In genomic region chr2:150307183-150307773, GRCm38 (mm10) we compare ENCODE assay signal across 19 mouse cellular contexts. TPM values are rescaled to one million over a fixed set of nuclear protein-coding genes. Genes with fewer than 3 reads are reported as not detected.
DNase-seq lines count a peak whose midpoint lies in the region; TF ChIP-seq lines count a peak whose summit lies in the region.
"Had no signal": no experiment of that assay in that cellular context is flagged by ENCODE, and none has a peak within 500 bp of the region (broad histone marks: within the 10 kb centered on the region; RNA-seq: fewer than 3 reads in every experiment).

No protein-coding gene starts in this region.

- TF ChIP-seq RAD21 in MEL (IDR thresholded peaks at IDR 0.05; ENCODE audit: low read depth, low read length), result no peak

- H3K4me1 ChIP-seq in MEL (ENCODE audit: control insufficient read depth in 1 of 2, insufficient read depth in 2 of 2, low read length in 2 of 2), result peaks cover 21% of the 10 kb centered on the region in 2 experiments
- H3K4me1 ChIP-seq: limb, embryonic 10.5 days had no signal

- TF ChIP-seq CTCF in MEL (IDR thresholded peaks at IDR 0.05 in 2 of 3, conservative IDR thresholded peaks at IDR 0.05 in 1 of 3; ENCODE audit: control insufficient read depth in 1 of 3, insufficient read depth in 1 of 3, low read depth in 2 of 3, low read length in 3 of 3, poor library complexity in 1 of 3, severe bottlenecking in 1 of 3), result no peak

- peak overlapping the region; percentile 55 to 58 for H3K4me3 ChIP-seq in MEL (ENCODE audit: control insufficient read depth in 1 of 2, insufficient read depth in 1 of 2, low read depth in 2 of 2, low read length in 2 of 2)
- H3K4me3 ChIP-seq: heart, embryonic 13.5 days; limb, embryonic 10.5 days; myocyte had no signal

- H3K27me3 ChIP-seq in MEL (ENCODE audit: control insufficient read depth in 1 of 2, insufficient read depth in 2 of 2, low read length in 2 of 2), result no peaks in the 10 kb centered on the region
- H3K27me3 ChIP-seq: heart, embryonic 13.5 days had no signal

- TF ChIP-seq POLR2A in MEL (IDR thresholded peaks at IDR 0.05; ENCODE audit: control insufficient read depth in 1 of 2, insufficient read depth in 1 of 2, low read depth in 1 of 2, low read length in 2 of 2, poor library complexity in 1 of 2), result peak in 1 of 2 experiments; percentile 56; a peak in 2 of 4 replicates

- H3K9ac ChIP-seq in MEL (ENCODE audit: control insufficient read depth, low read depth, low read length, poor library complexity, severe bottlenecking), result peak overlapping the region; percentile 66
- H3K9ac ChIP-seq: heart, embryonic 13.5 days; liver, embryonic 14.5 days had no signal

- no peaks in the 10 kb centered on the region for H3K9me3 ChIP-seq in MEL (replicated peaks; ENCODE audit: insufficient read depth, low read length)
- H3K9me3 ChIP-seq: limb, embryonic 10.5 days had no signal

- peak; percentile 95 to 96 for TF ChIP-seq EP300 in MEL (IDR thresholded peaks at IDR 0.05; ENCODE audit: low read depth in 1 of 2, low read length in 2 of 2)

- peaks cover 4% of the 10 kb centered on the region for H3K79me2 ChIP-seq in MEL (ENCODE audit: control insufficient read depth, insufficient read depth, low read length, poor library complexity)

- peaks cover 0 to 39% of the 10 kb centered on the region in 2 experiments; a peak in 2 of 4 replicates for H3K36me3 ChIP-seq in MEL (ENCODE audit: control insufficient read depth in 1 of 2, insufficient read depth in 2 of 2, low read length in 2 of 2)
- H3K36me3 ChIP-seq: heart, embryonic 13.5 days; limb, embryonic 10.5 days had no signal

- H3K27ac ChIP-seq in MEL (ENCODE audit: control insufficient read depth, low read depth, low read length), result peak overlapping the region; percentile 98
- H3K27ac ChIP-seq: heart, embryonic 13.5 days; limb, embryonic 10.5 days; liver, embryonic 14.5 days had no signal

- peak; percentile 19 to 35 for DNase-seq in lung, postnatal 4 days
- DNase-seq in lung, postnatal 14 days, result no peak
- peak; percentile 91 for DNase-seq in MEL (ENCODE audit: low read depth, low spot score)
- peak; percentile 66 for DNase-seq in naive thymus-derived CD4-positive, alpha-beta T cell, adult 2 months (ENCODE audit: low read depth)
- DNase-seq in thymus, postnatal 36 days, result peak; percentile 7 to 30
- no peak for DNase-seq in adrenal gland, postnatal 36 days
- no peak for DNase-seq in right cerebral cortex, adult 18-20 months
- DNase-seq in frontal cortex, postnatal 36 days (ENCODE audit: low spot score in 2 of 2), result no peak
- DNase-seq: adrenal gland, adult 8-10 months; cerebellum, adult 9-11 months; kidney, postnatal 25 days had no signal

TF ChIP-seq in MEL, 35 proteins besides CTCF, POLR2A, EP300 and RAD21:
- TF ChIP-seq TCF12 (IDR thresholded peaks at IDR 0.05; ENCODE audit: low read depth, low read length) (peak; percentile 85), MXI1 (IDR thresholded peaks at IDR 0.05; ENCODE audit: low read depth, low read length) (peak; percentile 59; the same call in 1 of the 2 replicates), KAT2A (conservative IDR thresholded peaks at IDR 0.05; ENCODE audit: low read depth, low read length) (no peak), SIN3A (IDR thresholded peaks at IDR 0.05; ENCODE audit: low read length) (peak; percentile 88), E2F4 (IDR thresholded peaks at IDR 0.05; ENCODE audit: borderline replicate concordance, low read depth, low read length) (0 out of 2 replicates have a peak, but pooled peaks have one; percentile 40), ZNF384 (IDR thresholded peaks at IDR 0.05; ENCODE audit: low read depth, low read length) (no peak), USF1 (IDR thresholded peaks at IDR 0.05; ENCODE audit: low read depth, low read length) (no peak), ZKSCAN1 (IDR thresholded peaks at IDR 0.05; ENCODE audit: low read depth, low read length) (no peak), MAFK (IDR thresholded peaks at IDR 0.05; ENCODE audit: borderline replicate concordance, low read depth, low read length) (no peak), ZC3H11A (IDR thresholded peaks at IDR 0.05; ENCODE audit: low read depth, low read length) (no peak), MAX (IDR thresholded peaks at IDR 0.05; ENCODE audit: low read length) (no peak), ZMIZ1 (IDR thresholded peaks at IDR 0.05; ENCODE audit: low read depth, low read length) (peak; percentile 79), MYB (IDR thresholded peaks at IDR 0.05; ENCODE audit: low read depth, low read length) (0 out of 2 replicates have a peak, but pooled peaks have one; percentile 53), ETS1 (IDR thresholded peaks at IDR 0.05; ENCODE audit: low read depth, low read length) (peak; percentile 99), POLR2AphosphoS5 (IDR thresholded peaks at IDR 0.05; ENCODE audit: borderline replicate concordance, low read depth, low read length) (no peak), MYC (IDR thresholded peaks at IDR 0.05; ENCODE audit: low read depth, low read length) (peak; percentile 47; the same call in 1 of the 2 replicates), SMC3 (IDR thresholded peaks at IDR 0.05; ENCODE audit: low read depth, low read length) (no peak), NRF1 (IDR thresholded peaks at IDR 0.05; ENCODE audit: insufficient read depth, low read depth, low read length, poor library complexity, severe bottlenecking) (no peak), CHD1 (IDR thresholded peaks at IDR 0.05; ENCODE audit: low read depth, low read length) (no peak), POLR2AphosphoS2 (IDR thresholded peaks at IDR 0.05; ENCODE audit: low read length) (no peak), TBP (IDR thresholded peaks at IDR 0.05; ENCODE audit: low read depth, low read length) (peak; percentile 78), TAL1 (IDR thresholded peaks at IDR 0.05; ENCODE audit: low read length) (peak; percentile 40), MEF2A (IDR thresholded peaks at IDR 0.05; ENCODE audit: extremely low read depth, insufficient replicate concordance, low read depth, low read length, poor library complexity, severe bottlenecking) (no peak), USF2 (IDR thresholded peaks at IDR 0.05; ENCODE audit: borderline replicate concordance in 1 of 2, insufficient read depth in 1 of 2, low read depth in 1 of 2, low read length in 2 of 2) (no peak), BHLHE40 (IDR thresholded peaks at IDR 0.05; ENCODE audit: borderline replicate concordance, low read depth, low read length) (peak; percentile 85), JUND (IDR thresholded peaks at IDR 0.05; ENCODE audit: low read depth, low read length) (no peak), CHD2 (IDR thresholded peaks at IDR 0.05; ENCODE audit: low read length) (no peak), GABPA (IDR thresholded peaks at IDR 0.05; ENCODE audit: low read depth, low read length) (no peak), GATA1 (IDR thresholded peaks at IDR 0.05; ENCODE audit: low read depth, low read length) (peak; percentile 96), NELFE (IDR thresholded peaks at IDR 0.05; ENCODE audit: low read depth, low read length) (no peak), UBTF (IDR thresholded peaks at IDR 0.05; ENCODE audit: borderline replicate concordance, insufficient read depth, low read depth, low read length) (no peak), MAZ (IDR thresholded peaks at IDR 0.05; ENCODE audit: low read depth, low read length) (no peak), HCFC1 (IDR thresholded peaks at IDR 0.05; ENCODE audit: low read depth, low read length) (peak; percentile 55; the same call in 1 of the 2 replicates), ELF1 (IDR thresholded peaks at IDR 0.05; ENCODE audit: low read depth, low read length) (0 out of 2 replicates have a peak, but pooled peaks have one; percentile 46), RCOR1 (IDR thresholded peaks at IDR 0.05; ENCODE audit: low read depth, low read length) (peak; percentile 90)
TF ChIP-seq in MEL: peak in this region for 15.

RNA-seq across cellular contexts. Expression of gene Gm10130, which starts 16.2 kb away (rescaled TPM):
- total RNA-seq in MEL (2012; rRNA removed), result 2.6 and 3.2 TPM in 2 replicates
- polyA plus RNA-seq in MEL (2012; ENCODE audit: insufficient read depth in 1 of 2, insufficient read length in 2 of 2, low read depth in 1 of 2, low replicate concordance in 2 of 2, missing spikeins in 1 of 2), result 1 to 10 TPM in 1 of 2 experiments, not detected in 1; 7.4 TPM
- total RNA-seq in adrenal gland, postnatal 36 days (2021), result 1 to 10 TPM; 3.2 to 3.8 TPM
- polyA plus RNA-seq: frontal cortex, adult 2 months; myocyte; urinary bladder, adult 2 months had no signal

RNA-seq across cellular contexts. Expression of gene Gm14124, which starts 50.0 kb away (rescaled TPM):
- 0.12 TPM in 1 of 2 replicates, not detected in the other for total RNA-seq in MEL (2012; rRNA removed)
- under 1 TPM in 1 of 2 experiments, not detected in 1; 0.04 TPM for polyA plus RNA-seq in MEL (2012; ENCODE audit: insufficient read depth in 1 of 2, insufficient read length in 2 of 2, low read depth in 1 of 2, low replicate concordance in 2 of 2, missing spikeins in 1 of 2)
- under 1 TPM; 0.30 to 0.40 TPM for total RNA-seq in adrenal gland, postnatal 36 days (2021)
- total RNA-seq: hematopoietic stem cell, adult 5-6 weeks had no signal
- polyA plus RNA-seq: frontal cortex, adult 2 months; heart, embryonic 13.5 days; liver, embryonic 14.5 days; stomach, embryonic 14.5 days had no signal

RNA-seq across cellular contexts. Expression of gene Gm21994, which starts 51.9 kb away (rescaled TPM):
- total RNA-seq in MEL (2012; rRNA removed), result 5.8 and 6.3 TPM in 2 replicates
- 100 to 1,000 TPM in 1 of 2 experiments, 1 to 10 TPM in 1; 6.4 to 803 TPM for polyA plus RNA-seq in MEL (2012; ENCODE audit: insufficient read depth in 1 of 2, insufficient read length in 2 of 2, low read depth in 1 of 2, low replicate concordance in 2 of 2, missing spikeins in 1 of 2)
- total RNA-seq in adrenal gland, postnatal 36 days (2021), result 1 to 10 TPM; 5.7 to 6.8 TPM

RNA-seq across cellular contexts. Expression of gene 3300002I08Rik, which starts 55.3 kb away (rescaled TPM):
- total RNA-seq in MEL (2012; rRNA removed), result not detected in 2 replicates
- not detected for polyA plus RNA-seq in MEL (2012; ENCODE audit: insufficient read depth in 1 of 2, insufficient read length in 2 of 2, low read depth in 1 of 2, low replicate concordance in 2 of 2, missing spikeins in 1 of 2)
- total RNA-seq in adrenal gland, postnatal 36 days (2021), result 1 to 10 TPM; 4.4 to 5.7 TPM

Comparison
In these comparisons a context has a peak if more than half of its experiments do, and no peak if none do; other contexts are left out.
1. DNase-seq: peak in lung, postnatal 4 days (2 of 2), MEL (single experiment), naive thymus-derived CD4-positive, alpha-beta T cell, adult 2 months (single experiment) and thymus, postnatal 36 days (2 of 2); none in lung, postnatal 14 days (single experiment), adrenal gland, postnatal 36 days (0 of 2), right cerebral cortex, adult 18-20 months (single experiment) and frontal cortex, postnatal 36 days (0 of 2).